Mouse (Mus musculus): Measurements from ENCODE around the gene Bptf. TPM values are rescaled to one million over a fixed set of nuclear protein-coding genes. Genes with fewer than 3 reads are reported as not detected.
"Not testable (repeated sequence)": the region's sequence is repeated elsewhere in the genome, so short reads cannot be mapped to it uniquely, and the experiment has no call there.

The Bptf gene
- polyA plus RNA-seq, 1 experiment from 2014 or later = 8.3 TPM

DNA sequence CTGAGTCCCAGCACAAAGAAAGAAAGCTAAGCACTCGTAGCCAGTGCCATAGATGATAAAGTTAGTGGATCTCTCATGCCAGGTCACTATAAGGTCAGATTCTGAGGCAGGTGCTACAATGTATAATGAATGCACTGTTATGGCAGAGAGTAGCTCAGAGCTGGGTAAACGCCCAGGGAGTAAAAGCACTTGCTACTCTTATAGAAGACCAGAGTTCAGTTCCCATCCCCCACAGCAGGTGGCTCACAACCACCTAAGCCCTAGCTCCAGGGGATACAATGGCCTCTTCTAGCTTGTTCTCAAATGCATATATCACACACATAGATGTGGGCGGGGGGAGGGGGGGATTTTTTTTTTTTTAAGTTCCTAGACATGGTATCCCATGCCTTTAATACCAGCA, 3.8 kb upstream of the Bptf start:
- H3K27ac ChIP-seq (ENCODE audit: low read depth) = no peak overlapping the region
- no peaks in the 10 kb centered on the region for H3K27me3 ChIP-seq (ENCODE audit: insufficient read depth, low read length)
- no peak for ATAC-seq
- H3K4me2 ChIP-seq (ENCODE audit: low read depth, low read length) = no peak overlapping the region
- TF ChIP-seq CTCF (IDR thresholded peaks at IDR 0.05; ENCODE audit: low read depth) (no peak), EP300 (IDR thresholded peaks at IDR 0.05; ENCODE audit: low read depth) (no peak)
- 67% methylated on average over 3 of the region's 3 CpGs for WGBS (ENCODE audit: insufficient replicate concordance)
- no peak overlapping the region for H3K9ac ChIP-seq (replicated peaks)
- no peaks in the 10 kb centered on the region for H3K36me3 ChIP-seq (replicated peaks; ENCODE audit: insufficient read depth, low read length)
- peaks cover 6% of the 10 kb centered on the region for H3K4me1 ChIP-seq (ENCODE audit: insufficient read depth)
- no peak overlapping the region for H3K4me3 ChIP-seq (ENCODE audit: low read depth, low read length)
- DNase-seq = no peak
- H3K9me3 ChIP-seq (ENCODE audit: low read length) = no peaks in the 10 kb centered on the region

DNA sequence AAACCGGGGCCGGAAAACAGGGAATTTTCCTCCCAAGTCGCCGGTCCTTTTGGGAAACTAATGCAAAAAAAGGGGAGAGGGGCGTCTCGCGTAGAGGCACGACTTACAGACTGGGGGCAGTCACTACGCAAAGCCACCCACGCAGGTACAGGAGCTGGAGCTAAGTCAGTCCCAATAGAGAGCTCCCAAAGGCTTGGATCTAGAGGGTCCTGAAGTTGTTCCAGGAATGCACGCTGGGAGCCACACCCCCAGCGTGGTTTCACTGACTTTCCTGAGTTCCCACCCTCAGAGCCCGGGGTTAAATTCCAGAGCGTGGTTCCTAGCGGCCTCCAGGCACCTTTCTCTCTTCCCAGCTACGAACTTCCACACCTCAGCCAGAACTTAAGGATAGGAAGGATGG, 499 bp upstream of the Bptf start:
- 4% methylated on average over 15 of the region's 16 CpGs for WGBS (ENCODE audit: insufficient replicate concordance)
- peak overlapping the region; percentile 99; the same call in 1 of the 2 replicates for H3K27ac ChIP-seq (ENCODE audit: low read depth)
- H3K9ac ChIP-seq (replicated peaks) = peak overlapping the region; percentile 94
- TF ChIP-seq CTCF (IDR thresholded peaks at IDR 0.05; ENCODE audit: low read depth) = no peak; the same call in 1 of the 2 replicates
- TF ChIP-seq EP300 (IDR thresholded peaks at IDR 0.05; ENCODE audit: low read depth) = no peak
- ATAC-seq (peak; percentile 32), DNase-seq (peak; percentile 51)
- no peaks in the 10 kb centered on the region for H3K36me3 ChIP-seq (replicated peaks; ENCODE audit: insufficient read depth, low read length)
- no peaks in the 10 kb centered on the region for H3K9me3 ChIP-seq (ENCODE audit: low read length)
- peak overlapping the region; percentile 90 for H3K4me3 ChIP-seq (ENCODE audit: low read depth, low read length)
- H3K27me3 ChIP-seq (ENCODE audit: insufficient read depth, low read length) = no peaks in the 10 kb centered on the region
- peak overlapping the region; percentile 99 for H3K4me2 ChIP-seq (ENCODE audit: low read depth, low read length)
- H3K4me1 ChIP-seq (ENCODE audit: insufficient read depth) = peaks cover 18% of the 10 kb centered on the region

DNA sequence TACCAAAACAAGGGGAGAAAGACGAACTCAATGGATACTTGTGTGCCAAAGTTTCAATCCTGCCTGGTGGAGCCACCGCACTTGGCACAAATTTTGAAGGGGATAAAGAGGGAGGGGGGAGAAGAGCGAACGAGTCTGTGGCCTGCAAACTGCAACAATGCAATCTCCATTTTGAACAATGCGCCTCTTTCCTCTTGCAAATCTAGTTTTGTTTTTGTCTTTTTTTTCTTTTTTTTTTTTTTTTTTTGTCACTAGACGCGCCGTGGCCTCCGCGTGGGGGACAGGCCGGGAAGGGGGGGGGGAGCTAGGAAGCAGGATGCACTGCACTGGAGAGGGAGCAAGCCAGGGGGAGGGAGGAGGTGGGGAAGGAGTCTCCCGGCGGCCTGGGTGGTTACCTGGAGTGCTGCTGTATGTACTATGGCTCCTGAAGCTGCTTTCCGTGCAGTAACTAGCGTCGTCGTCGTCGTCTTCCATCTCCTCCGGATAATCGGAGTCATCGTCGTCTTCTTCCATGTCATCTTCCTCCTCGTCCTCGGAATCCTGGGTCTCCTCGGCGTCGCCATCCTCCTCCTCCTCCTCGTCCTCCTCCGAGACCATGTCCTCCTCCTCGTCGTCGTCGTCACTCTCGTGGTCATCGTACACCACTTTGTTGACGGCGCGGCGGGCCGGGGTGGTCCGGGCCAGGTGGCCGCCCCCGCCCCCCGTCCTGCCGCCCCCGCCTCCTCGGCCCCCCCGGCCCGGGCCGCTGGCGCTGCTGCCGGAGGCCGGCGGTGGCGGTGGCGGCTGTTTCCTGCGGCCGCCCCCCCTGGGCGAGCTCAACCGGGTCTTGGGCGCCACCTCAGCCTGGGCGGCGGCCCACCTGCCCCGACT, 813 bp downstream of the Bptf start:
- Histone ChIP-seq H3K4me1 (ENCODE audit: insufficient read depth) (peaks cover 18% of the 10 kb centered on the region), H3K4me2 (ENCODE audit: low read depth, low read length) (peak overlapping the region; percentile 99), H3K9me3 (ENCODE audit: low read length) (no peaks in the 10 kb centered on the region), H3K36me3 (replicated peaks; ENCODE audit: insufficient read depth, low read length) (no peaks in the 10 kb centered on the region), H3K4me3 (ENCODE audit: low read depth, low read length) (peak overlapping the region; percentile 90), H3K27me3 (ENCODE audit: insufficient read depth, low read length) (no peaks in the 10 kb centered on the region), H3K27ac (ENCODE audit: low read depth) (peak overlapping the region; percentile 99), H3K9ac (replicated peaks) (peak overlapping the region; percentile 94)
- DNase-seq = peak; percentile 69
- TF ChIP-seq EP300 (IDR thresholded peaks at IDR 0.05; ENCODE audit: low read depth) (no peak), CTCF (IDR thresholded peaks at IDR 0.05; ENCODE audit: low read depth) (no peak)
- 1% methylated on average over 40 of the region's 65 CpGs for WGBS (ENCODE audit: insufficient replicate concordance)
- peak; percentile 60 for ATAC-seq

DNA sequence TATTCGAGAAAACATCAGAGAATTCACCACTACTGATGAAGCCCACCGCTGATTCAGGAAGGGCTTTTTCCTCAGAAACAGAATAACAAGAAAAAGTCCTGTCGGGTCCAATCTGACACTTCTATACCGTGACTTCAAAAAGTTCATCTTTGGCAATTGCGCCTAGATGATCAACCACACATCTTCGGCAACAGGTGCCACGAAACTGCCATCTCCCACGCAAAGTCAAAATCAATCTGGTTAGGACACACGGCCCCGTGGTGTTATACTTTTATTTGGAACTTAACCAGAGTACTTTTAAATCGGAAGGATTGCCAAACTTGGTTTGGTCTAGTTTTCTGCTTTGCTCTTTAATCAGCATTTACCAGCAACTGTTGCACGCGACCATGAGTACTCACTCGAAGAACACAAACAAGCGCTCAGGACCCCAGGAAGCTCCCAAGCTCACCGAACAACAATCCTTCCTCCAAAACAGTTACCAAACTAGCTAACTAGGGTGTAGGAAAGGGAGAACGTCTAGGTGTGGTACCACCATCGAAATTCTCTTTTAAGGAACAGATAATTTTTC, 1.6 kb downstream of the Bptf start:
- Histone ChIP-seq H3K27me3 (ENCODE audit: insufficient read depth, low read length) (no peaks in the 10 kb centered on the region), H3K9ac (replicated peaks) (peak overlapping the region; percentile 94), H3K36me3 (replicated peaks; ENCODE audit: insufficient read depth, low read length) (no peaks in the 10 kb centered on the region), H3K4me1 (ENCODE audit: insufficient read depth) (peaks cover 18% of the 10 kb centered on the region), H3K4me3 (ENCODE audit: low read depth, low read length) (peak overlapping the region; percentile 90), H3K4me2 (ENCODE audit: low read depth, low read length) (peak overlapping the region; percentile 99), H3K9me3 (ENCODE audit: low read length) (no peaks in the 10 kb centered on the region), H3K27ac (ENCODE audit: low read depth) (peak overlapping the region; percentile 99)
- DNase-seq (no peak), ATAC-seq (no peak)
- 1% methylated on average over 18 of the region's 18 CpGs for WGBS (ENCODE audit: insufficient replicate concordance)
- TF ChIP-seq EP300 (IDR thresholded peaks at IDR 0.05; ENCODE audit: low read depth) = no peak
- TF ChIP-seq CTCF (IDR thresholded peaks at IDR 0.05; ENCODE audit: low read depth) = no peak

DNA sequence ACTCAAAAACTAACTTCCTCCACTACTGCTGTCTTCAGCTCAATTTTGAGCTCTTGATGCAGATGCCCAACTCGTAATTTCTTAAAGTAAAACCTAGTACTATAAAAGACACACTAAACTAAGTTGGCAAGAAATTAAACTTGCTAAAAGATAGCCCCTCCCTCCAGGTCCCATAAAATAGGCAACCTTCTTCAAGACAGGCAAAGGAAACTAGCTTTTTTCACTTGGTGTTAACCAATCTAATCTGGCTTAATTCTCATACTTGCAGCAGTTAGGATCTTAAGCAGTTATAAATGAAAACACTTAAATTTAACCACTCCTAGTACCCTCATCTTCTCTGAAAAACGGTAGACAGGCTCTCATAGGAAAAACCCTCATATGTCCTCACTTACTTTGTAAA, 2.3 kb downstream of the Bptf start:
- H3K9me3 ChIP-seq (ENCODE audit: low read length) = no peaks in the 10 kb centered on the region
- H3K27ac ChIP-seq (ENCODE audit: low read depth) = no peak overlapping the region
- no peak for DNase-seq
- peaks cover 22% of the 10 kb centered on the region for H3K4me1 ChIP-seq (ENCODE audit: insufficient read depth)
- no peak for TF ChIP-seq CTCF (IDR thresholded peaks at IDR 0.05; ENCODE audit: low read depth)
- no peak for TF ChIP-seq EP300 (IDR thresholded peaks at IDR 0.05; ENCODE audit: low read depth)
- H3K4me2 ChIP-seq (ENCODE audit: low read depth, low read length) = peak overlapping the region; percentile 99
- peak overlapping the region; percentile 94 for H3K9ac ChIP-seq (replicated peaks)
- H3K36me3 ChIP-seq (replicated peaks; ENCODE audit: insufficient read depth, low read length) = no peaks in the 10 kb centered on the region
- ATAC-seq = no peak
- WGBS (ENCODE audit: insufficient replicate concordance) = 13% methylated on average over 2 of the region's 2 CpGs
- peak overlapping the region; percentile 90 for H3K4me3 ChIP-seq (ENCODE audit: low read depth, low read length)
- no peaks in the 10 kb centered on the region for H3K27me3 ChIP-seq (ENCODE audit: insufficient read depth, low read length)

DNA sequence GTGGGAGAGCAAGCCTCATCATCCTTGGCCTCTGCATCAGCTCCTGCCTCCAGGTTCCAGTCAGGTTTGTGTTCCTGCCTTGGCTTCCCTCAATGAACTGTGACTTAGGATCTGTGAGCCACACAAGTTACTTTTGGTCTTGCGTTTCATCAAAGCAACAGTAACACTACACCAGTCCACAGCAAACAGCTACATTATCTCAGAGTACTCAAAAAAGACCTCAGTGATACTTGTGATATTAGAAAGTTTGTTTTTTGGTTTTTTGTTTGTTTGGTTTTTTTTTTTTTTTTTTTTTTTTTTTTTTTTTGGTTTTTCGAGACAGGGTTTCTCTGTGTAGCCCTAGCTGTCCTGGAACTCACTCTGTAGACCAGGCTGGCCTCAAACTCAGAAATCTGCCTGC, 5.2 kb downstream of the Bptf start:
- H3K4me2 ChIP-seq (ENCODE audit: low read depth, low read length); ATAC-seq; H3K9ac ChIP-seq (replicated peaks); H3K9me3 ChIP-seq (ENCODE audit: low read length); DNase-seq; H3K27me3 ChIP-seq (ENCODE audit: insufficient read depth, low read length); H3K27ac ChIP-seq (ENCODE audit: low read depth); H3K36me3 ChIP-seq (replicated peaks; ENCODE audit: insufficient read depth, low read length); H3K4me3 ChIP-seq (ENCODE audit: low read depth, low read length): not testable (repeated sequence)
- WGBS (ENCODE audit: insufficient replicate concordance) = 86% methylated on average over 1 of the region's 2 CpGs
- H3K4me1 ChIP-seq (ENCODE audit: insufficient read depth) = peaks cover 29% of the 10 kb centered on the region

All from liver, postnatal 0 days (tissue).